12 mouse cellular contexts compared by ENCODE assay signal in the genomic region with DNA sequence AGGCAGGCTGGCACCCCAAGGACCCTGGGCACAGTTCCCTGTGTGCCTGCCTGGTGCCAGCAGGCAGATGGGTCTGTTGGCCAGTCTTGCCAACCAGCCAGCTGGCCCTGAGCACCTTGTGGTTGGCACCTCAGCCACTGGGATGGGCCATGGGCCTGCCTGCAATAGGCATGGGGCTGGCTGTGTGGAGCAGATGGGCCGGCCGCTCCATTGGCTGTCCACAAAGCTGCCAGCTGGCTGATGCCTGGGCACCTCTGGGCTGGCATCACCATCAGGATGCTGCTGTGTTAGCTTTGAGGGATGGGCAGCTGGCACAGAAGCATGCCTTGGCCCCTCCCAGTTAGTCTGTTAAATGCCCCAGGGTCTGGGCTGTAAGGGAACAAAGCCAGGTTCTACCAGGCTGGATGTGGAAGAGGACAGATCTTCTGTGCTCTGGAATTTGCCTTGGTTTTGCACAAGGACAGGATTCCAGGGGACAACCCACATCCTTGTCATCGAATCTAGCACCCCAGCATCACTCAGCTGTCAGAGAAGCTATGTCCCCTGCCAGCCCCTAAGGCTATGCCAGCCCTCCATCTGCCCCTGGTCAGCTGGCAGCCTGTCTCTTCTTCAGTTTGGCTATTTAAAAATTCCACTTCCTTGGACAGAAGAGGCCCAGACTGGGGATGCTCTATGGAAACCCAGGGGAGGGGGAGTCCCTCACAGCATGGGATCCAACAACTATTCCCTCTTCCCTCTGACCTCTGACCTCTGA.
DNase-seq lines count a peak whose midpoint lies in the region; ATAC-seq lines count a peak whose summit lies in the region.
"Had no signal": no experiment of that assay in that cellular context is flagged by ENCODE, and none has a peak within 500 bp of the region (broad histone marks: within the 10 kb centered on the region; RNA-seq: fewer than 3 reads in every experiment).

No protein-coding gene starts in this region.

- H3K4me1 ChIP-seq in heart, embryonic 11.5 days (ENCODE audit: control insufficient read depth, insufficient read depth, low read length) = no peaks in the 10 kb centered on the region
- H3K4me1 ChIP-seq in midbrain, embryonic 10.5 days = peaks cover 6% of the 10 kb centered on the region; the same call in 1 of the 2 replicates

- no peak for ATAC-seq in heart, embryonic 11.5 days (replicated peaks; ENCODE audit: insufficient number of reproducible peaks, low FRiP score, low TSS enrichment)
- ATAC-seq in activated CD4-positive, CD25-positive, alpha-beta regulatory T cell, adult 4 months = no peak

- peaks cover 56% of the 10 kb centered on the region for H3K27me3 ChIP-seq in heart, embryonic 11.5 days (ENCODE audit: control insufficient read depth, insufficient read depth, low read length)
- no peaks in the 10 kb centered on the region; the same call in 1 of the 2 replicates for H3K27me3 ChIP-seq in midbrain, embryonic 10.5 days (ENCODE audit: low read depth, poor library complexity, severe bottlenecking)

- H3K4me3 ChIP-seq in heart, embryonic 11.5 days (ENCODE audit: low read depth, low read length) = no peak overlapping the region
- H3K4me3 ChIP-seq in midbrain, embryonic 10.5 days = no peak overlapping the region
- H3K4me3 ChIP-seq: midbrain, embryonic 12.5 days had no signal

- peak; percentile 22 to 37 for DNase-seq in heart, adult 9 months (ENCODE audit: low spot score in 2 of 2)
- peak; percentile 87 for DNase-seq in brain, adult 2 months (ENCODE audit: low read depth, low spot score)
- DNase-seq in cerebellum, postnatal 10 days = peak; percentile 94 to 96
- DNase-seq in midbrain, embryonic 10.5 days (ENCODE audit: low spot score) = no peak
- DNase-seq in MN1 (ENCODE audit: low spot score) = no peak
- DNase-seq in urinary bladder, postnatal 36 days (ENCODE audit: low spot score in 2 of 2) = no peak
- DNase-seq: adrenal gland, adult 2 months; thymus, postnatal 36 days had no signal

- H3K36me3 ChIP-seq in heart, embryonic 11.5 days (ENCODE audit: control insufficient read depth, insufficient read depth, low read length) = no peaks in the 10 kb centered on the region
- no peaks in the 10 kb centered on the region for H3K36me3 ChIP-seq in midbrain, embryonic 10.5 days
- H3K36me3 ChIP-seq: midbrain, embryonic 12.5 days had no signal

- 80% methylated on average over 3 of the region's 3 CpGs for WGBS in heart, embryonic 11.5 days (ENCODE audit: insufficient replicate concordance)
- WGBS in midbrain, embryonic 10.5 days = 88% methylated on average over 3 of the region's 3 CpGs

- 0 out of 2 replicates have a peak, but pooled peaks cover 3% of the 10 kb centered on the region for H3K9me3 ChIP-seq in heart, embryonic 11.5 days (replicated peaks; ENCODE audit: control insufficient read depth, low read length)
- H3K9me3 ChIP-seq in midbrain, embryonic 10.5 days (replicated peaks) = no peaks in the 10 kb centered on the region; the same call in 1 of the 2 replicates
- H3K9me3 ChIP-seq: midbrain, embryonic 12.5 days had no signal

- H3K4me2 ChIP-seq in heart, embryonic 11.5 days = no peak overlapping the region
- H3K4me2 ChIP-seq: liver, embryonic 11.5 days; midbrain, embryonic 12.5 days had no signal

- no peak overlapping the region for H3K27ac ChIP-seq in heart, embryonic 11.5 days (ENCODE audit: low read depth, low read length)
- peak overlapping the region; percentile 61; the same call in 1 of the 2 replicates for H3K27ac ChIP-seq in midbrain, embryonic 10.5 days (replicated peaks)
- H3K27ac ChIP-seq: midbrain, embryonic 12.5 days had no signal

- H3K9ac ChIP-seq in heart, embryonic 11.5 days (ENCODE audit: low read depth, low read length) = no peak overlapping the region
- H3K9ac ChIP-seq: midbrain, embryonic 12.5 days had no signal

Comparison
In these comparisons a context has a peak if more than half of its experiments do, and no peak if none do; other contexts are left out.
1. DNase-seq: peak in heart, adult 9 months (2 of 2), brain, adult 2 months (single experiment) and cerebellum, postnatal 10 days (2 of 2); none in midbrain, embryonic 10.5 days (single experiment), MN1 (single experiment) and urinary bladder, postnatal 36 days (0 of 2).